Mouse (Mus musculus): ENCODE results near the gene Nckap5l. TPM values are rescaled to one million over a fixed set of nuclear protein-coding genes. Genes with fewer than 3 reads are reported as not detected.
"Not testable (repeated sequence)": the region's sequence is repeated elsewhere in the genome, so short reads cannot be mapped to it uniquely, and the experiment has no call there.

Gene Nckap5l
- total RNA-seq, 2 experiments from 2014 or later: 2.2 to 9.7 TPM

- ATAC-seq (replicated peaks; ENCODE audit: poor library complexity): peak; percentile 29; the same call in 1 of the 2 replicates
These were observed 56.9 kb downstream of the Nckap5l start for GRCm38 (mm10) chr15:99400602-99401001.

GRCm38 (mm10) chr15:99399503-99400245 is 57.9 kb downstream of the Nckap5l start:
- ATAC-seq (replicated peaks; ENCODE audit: poor library complexity): 0 out of 2 replicates have a peak, but pooled peaks have one; percentile 32

GRCm38 (mm10) chr15:99397622-99398021 is 59.9 kb downstream of the Nckap5l start:
- ATAC-seq (replicated peaks; ENCODE audit: poor library complexity): no peak

GRCm38 (mm10) chr15:99396875-99397274 is 60.7 kb downstream of the Nckap5l start:
- ATAC-seq (replicated peaks; ENCODE audit: poor library complexity): no peak

GRCm38 (mm10) chr15:99396462-99396861 is 61.1 kb downstream of the Nckap5l start:
- no peak for ATAC-seq (replicated peaks; ENCODE audit: poor library complexity)

- ATAC-seq (replicated peaks; ENCODE audit: poor library complexity): peak; percentile 33
These were observed 63.9 kb downstream of the Nckap5l start for GRCm38 (mm10) chr15:99393386-99394252.

- peak; percentile 80 for ATAC-seq (replicated peaks; ENCODE audit: poor library complexity)
These were observed 64.8 kb downstream of the Nckap5l start, which contains the start of gene Tmbim6 for GRCm38 (mm10) chr15:99392486-99393385. Gene Tmbim6, plus strand, starts transcription at chr15:99392882.

GRCm38 (mm10) chr15:99391975-99392374 is 65.6 kb downstream of the Nckap5l start:
- no peak for ATAC-seq (replicated peaks; ENCODE audit: poor library complexity)

- no peak for ATAC-seq (replicated peaks; ENCODE audit: poor library complexity)
These were observed 66.8 kb downstream of the Nckap5l start for GRCm38 (mm10) chr15:99390472-99391401.

GRCm38 (mm10) chr15:99387976-99388375 is 69.6 kb downstream of the Nckap5l start:
- peak; percentile 52 for ATAC-seq (replicated peaks; ENCODE audit: poor library complexity)

GRCm38 (mm10) chr15:99386796-99387195 is 70.8 kb downstream of the Nckap5l start:
- ATAC-seq (replicated peaks; ENCODE audit: poor library complexity): no peak

- not testable (repeated sequence) for ATAC-seq (replicated peaks; ENCODE audit: poor library complexity)
These were observed 71.4 kb downstream of the Nckap5l start for GRCm38 (mm10) chr15:99386110-99386509.

GRCm38 (mm10) chr15:99384071-99384470 is 73.5 kb downstream of the Nckap5l start:
- no peak for ATAC-seq (replicated peaks; ENCODE audit: poor library complexity)

GRCm38 (mm10) chr15:99382893-99383292 is 74.7 kb downstream of the Nckap5l start:
- peak; percentile 43 for ATAC-seq (replicated peaks; ENCODE audit: poor library complexity)

- no peak for ATAC-seq (replicated peaks; ENCODE audit: poor library complexity)
These were observed 81.3 kb downstream of the Nckap5l start for GRCm38 (mm10) chr15:99376240-99376639.

- no peak for ATAC-seq (replicated peaks; ENCODE audit: poor library complexity)
These were observed 82.0 kb downstream of the Nckap5l start for GRCm38 (mm10) chr15:99375581-99375980.

GRCm38 (mm10) chr15:99375036-99375435 is 82.5 kb downstream of the Nckap5l start:
- ATAC-seq (replicated peaks; ENCODE audit: poor library complexity): no peak

- no peak for ATAC-seq (replicated peaks; ENCODE audit: poor library complexity)
These were observed 84.8 kb downstream of the Nckap5l start for GRCm38 (mm10) chr15:99372761-99373160.
